Mouse (Mus musculus): ENCODE results near the gene Slc22a18. TPM values are rescaled to one million over a fixed set of nuclear protein-coding genes. Genes with fewer than 3 reads are reported as not detected.

The Slc22a18 gene
- polyA plus RNA-seq, 1 experiment from 2014 or later: 0.14 TPM

DNA sequence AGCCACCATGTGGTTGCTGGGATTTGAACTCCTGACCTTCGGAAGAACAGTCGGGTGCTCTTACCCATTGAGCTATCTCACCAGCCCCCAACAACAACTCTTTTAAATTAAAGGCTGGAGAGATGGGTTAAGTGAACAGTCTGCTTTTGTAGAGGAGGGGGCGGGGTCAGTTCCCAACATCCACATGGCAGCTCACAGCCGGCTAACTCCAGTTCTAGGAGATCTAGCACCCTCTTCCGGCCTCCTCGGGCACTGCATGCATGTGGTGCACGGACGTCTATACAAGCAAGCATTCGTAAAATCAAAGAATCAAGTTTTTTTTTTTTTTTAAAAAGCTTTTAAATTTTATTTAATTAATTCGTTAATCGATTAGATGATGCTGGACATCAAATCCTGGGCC is 32.3 kb downstream of the Slc22a18 start:
- no peak overlapping the region for H3K4me3 ChIP-seq (ENCODE audit: low read depth, low read length)
- ATAC-seq (ENCODE audit: low FRiP score): no peak
- H3K36me3 ChIP-seq (ENCODE audit: control insufficient read depth, insufficient read depth, low read length): no peaks in the 10 kb centered on the region
- DNase-seq (ENCODE audit: low spot score): peak; percentile 76
- peaks cover 37% of the 10 kb centered on the region for H3K27me3 ChIP-seq (ENCODE audit: control insufficient read depth, insufficient read depth, low read length)
- no peak overlapping the region for H3K9ac ChIP-seq (ENCODE audit: low read depth, low read length)
- H3K4me2 ChIP-seq (replicated peaks; ENCODE audit: low read depth, low read length): no peak overlapping the region
- WGBS: 25% methylated on average over 11 of the region's 11 CpGs
- no peaks in the 10 kb centered on the region for H3K9me3 ChIP-seq (ENCODE audit: control insufficient read depth, low read length)
- no peak overlapping the region for H3K27ac ChIP-seq (ENCODE audit: low read depth, low read length)
- H3K4me1 ChIP-seq (replicated peaks; ENCODE audit: control insufficient read depth, insufficient read depth, low read length): no peaks in the 10 kb centered on the region

DNA sequence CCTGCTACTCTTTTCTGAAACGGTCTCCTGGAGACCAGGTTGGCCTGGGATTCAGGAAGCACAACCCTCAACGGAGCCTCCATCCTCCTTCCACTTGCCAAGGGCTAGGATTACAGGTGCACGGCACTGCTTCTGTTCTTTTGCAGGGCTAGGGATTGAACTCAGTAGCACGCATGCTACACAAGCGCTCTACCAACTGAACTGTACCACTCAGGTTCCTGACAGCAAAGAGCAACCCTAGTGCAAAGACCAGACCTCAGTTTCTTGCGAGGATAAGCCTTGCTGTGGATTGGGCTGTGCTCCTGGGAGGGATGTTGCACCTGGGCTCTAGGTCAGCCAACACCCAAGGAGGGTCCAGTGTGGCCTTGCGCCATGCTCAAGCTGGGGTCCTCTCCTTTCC is 32.7 kb downstream of the Slc22a18 start:
- Histone ChIP-seq H3K27me3 (ENCODE audit: control insufficient read depth, insufficient read depth, low read length) (peaks cover 33% of the 10 kb centered on the region), H3K4me3 (ENCODE audit: low read depth, low read length) (no peak overlapping the region), H3K36me3 (ENCODE audit: control insufficient read depth, insufficient read depth, low read length) (no peaks in the 10 kb centered on the region), H3K9ac (ENCODE audit: low read depth, low read length) (no peak overlapping the region), H3K9me3 (ENCODE audit: control insufficient read depth, low read length) (no peaks in the 10 kb centered on the region), H3K4me1 (replicated peaks; ENCODE audit: control insufficient read depth, insufficient read depth, low read length) (no peaks in the 10 kb centered on the region), H3K4me2 (replicated peaks; ENCODE audit: low read depth, low read length) (no peak overlapping the region), H3K27ac (ENCODE audit: low read depth, low read length) (no peak overlapping the region)
- ATAC-seq (ENCODE audit: low FRiP score): no peak
- no peak for DNase-seq (ENCODE audit: low spot score)
- WGBS: 65% methylated on average over 7 of the region's 7 CpGs

DNA sequence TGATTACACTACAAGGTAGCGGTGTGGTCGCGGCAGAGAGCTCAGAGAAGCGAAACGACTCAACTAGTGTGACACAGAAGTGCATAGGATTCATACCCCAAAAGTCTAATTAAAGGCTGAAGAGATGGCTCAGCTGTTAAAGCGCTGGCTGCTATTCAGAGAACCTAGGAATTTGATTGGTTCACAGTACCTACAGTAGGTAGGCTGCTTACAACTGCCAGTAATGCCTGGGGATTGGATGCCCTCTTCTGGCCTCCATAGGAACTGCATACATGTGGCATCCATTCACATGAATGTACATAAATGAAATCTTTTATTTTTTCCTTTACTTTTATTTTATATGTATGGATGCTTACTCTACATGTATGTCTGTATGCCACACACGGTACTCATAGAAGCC is 33.1 kb downstream of the Slc22a18 start:
- no peak overlapping the region for H3K27ac ChIP-seq (ENCODE audit: low read depth, low read length)
- H3K4me1 ChIP-seq (replicated peaks; ENCODE audit: control insufficient read depth, insufficient read depth, low read length): no peaks in the 10 kb centered on the region
- ATAC-seq (ENCODE audit: low FRiP score) (no peak), DNase-seq (ENCODE audit: low spot score) (peak; percentile 69)
- H3K9ac ChIP-seq (ENCODE audit: low read depth, low read length): no peak overlapping the region
- H3K9me3 ChIP-seq (ENCODE audit: control insufficient read depth, low read length): no peaks in the 10 kb centered on the region
- 32% methylated on average over 7 of the region's 7 CpGs for WGBS
- no peak overlapping the region for H3K4me2 ChIP-seq (replicated peaks; ENCODE audit: low read depth, low read length)
- H3K36me3 ChIP-seq (ENCODE audit: control insufficient read depth, insufficient read depth, low read length): no peaks in the 10 kb centered on the region
- peaks cover 29% of the 10 kb centered on the region for H3K27me3 ChIP-seq (ENCODE audit: control insufficient read depth, insufficient read depth, low read length)
- no peak overlapping the region for H3K4me3 ChIP-seq (ENCODE audit: low read depth, low read length)

DNA sequence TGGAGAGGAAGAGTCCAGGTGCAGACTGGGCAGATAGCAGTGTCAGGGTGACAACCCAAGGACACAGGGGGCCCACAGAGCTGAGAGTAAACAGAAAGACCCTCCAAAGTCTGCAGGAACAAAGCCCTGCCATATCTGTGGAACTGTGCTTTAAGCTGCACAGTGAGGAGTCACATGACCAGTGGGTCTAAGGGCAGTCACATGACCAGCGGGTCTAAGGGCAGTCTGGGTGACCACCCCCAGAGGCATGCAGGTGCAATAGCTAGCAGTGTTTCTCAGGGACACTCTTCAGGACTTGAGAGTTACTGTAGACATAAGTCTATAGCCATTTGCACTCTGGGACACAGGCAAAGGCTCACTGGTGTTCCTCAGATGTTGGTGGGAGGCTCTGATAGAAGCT is 36.0 kb downstream of the Slc22a18 start:
- H3K4me2 ChIP-seq (replicated peaks; ENCODE audit: low read depth, low read length): no peak overlapping the region
- H3K4me3 ChIP-seq (ENCODE audit: low read depth, low read length): no peak overlapping the region
- 67% methylated on average over 1 of the region's 1 CpGs for WGBS
- H3K9me3 ChIP-seq (ENCODE audit: control insufficient read depth, low read length): no peaks in the 10 kb centered on the region
- H3K27ac ChIP-seq (ENCODE audit: low read depth, low read length): no peak overlapping the region
- DNase-seq (ENCODE audit: low spot score) (no peak), ATAC-seq (ENCODE audit: low FRiP score) (no peak)
- no peak overlapping the region for H3K9ac ChIP-seq (ENCODE audit: low read depth, low read length)
- H3K27me3 ChIP-seq (ENCODE audit: control insufficient read depth, insufficient read depth, low read length): peaks cover 5% of the 10 kb centered on the region
- H3K4me1 ChIP-seq (replicated peaks; ENCODE audit: control insufficient read depth, insufficient read depth, low read length): no peaks in the 10 kb centered on the region
- peaks cover 9% of the 10 kb centered on the region for H3K36me3 ChIP-seq (ENCODE audit: control insufficient read depth, insufficient read depth, low read length)

DNA sequence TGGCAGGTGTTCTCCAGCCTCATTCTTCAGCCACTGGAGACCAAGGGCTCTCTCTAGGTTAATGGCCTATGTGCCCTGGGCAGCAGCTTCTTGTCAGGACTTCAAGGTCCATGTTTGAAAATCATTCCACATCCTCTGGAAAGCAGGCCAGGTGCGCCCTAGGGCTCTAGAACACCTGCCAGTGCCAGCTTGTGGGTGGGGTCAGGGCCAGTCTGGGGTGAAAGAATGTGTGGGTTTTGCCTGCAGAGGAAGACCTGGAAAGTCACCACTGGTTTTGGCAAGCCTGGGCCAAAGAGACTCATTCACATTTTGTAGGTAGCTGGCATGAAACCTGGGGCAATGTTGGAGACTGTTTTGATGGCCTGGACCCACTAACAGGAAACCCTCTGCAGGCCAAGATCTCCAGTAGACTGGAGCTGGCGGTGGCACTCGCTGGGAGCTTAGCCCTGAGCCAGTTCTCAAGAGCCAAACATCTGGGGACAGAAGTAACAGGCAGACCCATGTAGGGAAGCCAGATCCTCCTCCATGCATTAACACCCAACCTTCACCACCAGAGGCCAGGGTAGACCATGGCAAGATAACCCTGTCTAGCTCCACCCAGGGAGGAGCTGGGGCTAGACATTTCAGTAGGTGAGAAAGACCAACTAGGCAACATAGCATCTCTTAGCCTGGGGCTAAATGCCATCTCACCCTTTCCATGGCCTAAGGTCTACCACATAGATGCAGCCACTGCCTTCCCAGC is 37.2 kb downstream of the Slc22a18 start:
- ATAC-seq (ENCODE audit: low FRiP score) (no peak), DNase-seq (ENCODE audit: low spot score) (no peak)
- no peaks in the 10 kb centered on the region for H3K9me3 ChIP-seq (ENCODE audit: control insufficient read depth, low read length)
- no peaks in the 10 kb centered on the region for H3K27me3 ChIP-seq (ENCODE audit: control insufficient read depth, insufficient read depth, low read length)
- no peak overlapping the region for H3K9ac ChIP-seq (ENCODE audit: low read depth, low read length)
- no peak overlapping the region for H3K27ac ChIP-seq (ENCODE audit: low read depth, low read length)
- H3K4me1 ChIP-seq (replicated peaks; ENCODE audit: control insufficient read depth, insufficient read depth, low read length): no peaks in the 10 kb centered on the region
- H3K4me2 ChIP-seq (replicated peaks; ENCODE audit: low read depth, low read length): no peak overlapping the region
- H3K36me3 ChIP-seq (ENCODE audit: control insufficient read depth, insufficient read depth, low read length): peaks cover 11% of the 10 kb centered on the region
- WGBS: 92% methylated on average over 3 of the region's 3 CpGs
- H3K4me3 ChIP-seq (ENCODE audit: low read depth, low read length): no peak overlapping the region

DNA sequence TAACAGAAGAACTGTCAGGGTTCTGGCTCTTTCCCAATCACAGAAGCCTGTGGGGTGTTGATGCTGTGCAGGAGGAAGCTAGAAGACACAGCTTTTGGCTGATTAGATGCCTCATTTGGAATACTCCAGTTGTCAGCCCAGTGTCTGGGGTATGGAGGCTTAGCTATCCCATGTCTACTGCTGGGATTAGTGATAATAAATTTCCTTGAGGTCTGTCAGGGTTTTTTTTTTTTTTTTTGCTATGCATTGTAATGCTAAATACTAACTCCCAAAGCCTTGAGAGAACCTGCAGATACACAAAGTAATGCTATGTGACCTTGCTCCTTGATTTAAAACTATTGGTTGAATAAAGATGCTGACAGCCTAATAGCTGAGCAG is 37.8 kb downstream of the Slc22a18 start:
- DNase-seq (ENCODE audit: low spot score): no peak
- no peaks in the 10 kb centered on the region for H3K27me3 ChIP-seq (ENCODE audit: control insufficient read depth, insufficient read depth, low read length)
- H3K4me3 ChIP-seq (ENCODE audit: low read depth, low read length): no peak overlapping the region
- H3K9ac ChIP-seq (ENCODE audit: low read depth, low read length): no peak overlapping the region
- H3K27ac ChIP-seq (ENCODE audit: low read depth, low read length): no peak overlapping the region
- peaks cover 11% of the 10 kb centered on the region for H3K36me3 ChIP-seq (ENCODE audit: control insufficient read depth, insufficient read depth, low read length)
- H3K4me2 ChIP-seq (replicated peaks; ENCODE audit: low read depth, low read length): no peak overlapping the region
- no peaks in the 10 kb centered on the region for H3K4me1 ChIP-seq (replicated peaks; ENCODE audit: control insufficient read depth, insufficient read depth, low read length)
- H3K9me3 ChIP-seq (ENCODE audit: control insufficient read depth, low read length): no peaks in the 10 kb centered on the region
- ATAC-seq (ENCODE audit: low FRiP score): no peak

DNA sequence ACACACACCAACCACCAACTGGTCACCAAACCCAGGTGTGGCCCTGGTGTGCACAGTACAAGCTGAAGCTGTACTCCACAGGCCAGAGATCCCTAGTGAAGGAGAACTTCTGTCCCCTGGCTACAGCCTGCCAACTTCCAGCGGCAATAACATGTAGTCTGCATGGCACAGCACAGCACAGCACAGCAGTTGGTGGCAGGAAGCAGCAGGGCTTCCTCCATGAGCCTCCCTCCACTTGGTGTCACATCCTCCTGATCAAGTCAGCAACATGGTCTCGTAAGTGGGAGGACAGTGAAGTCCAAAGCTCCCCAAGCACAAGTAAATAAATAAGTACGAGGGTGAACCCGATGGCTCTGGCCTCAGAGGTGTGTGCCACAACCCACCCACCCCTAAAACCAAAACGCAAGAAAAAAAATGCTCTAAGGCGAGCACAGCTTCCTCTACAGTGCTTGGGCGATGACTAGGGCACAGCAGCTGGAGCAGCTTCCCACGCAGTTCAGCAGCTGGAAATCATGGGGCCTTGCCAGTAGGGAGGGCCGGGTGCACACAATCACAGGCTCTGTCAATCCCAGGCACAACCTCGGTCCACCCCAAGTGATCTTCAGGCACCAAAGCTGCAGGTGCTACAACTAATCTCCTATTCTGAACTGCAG is 40.4 kb downstream of the Slc22a18 start:
- no peaks in the 10 kb centered on the region for H3K9me3 ChIP-seq (ENCODE audit: control insufficient read depth, low read length)

DNA sequence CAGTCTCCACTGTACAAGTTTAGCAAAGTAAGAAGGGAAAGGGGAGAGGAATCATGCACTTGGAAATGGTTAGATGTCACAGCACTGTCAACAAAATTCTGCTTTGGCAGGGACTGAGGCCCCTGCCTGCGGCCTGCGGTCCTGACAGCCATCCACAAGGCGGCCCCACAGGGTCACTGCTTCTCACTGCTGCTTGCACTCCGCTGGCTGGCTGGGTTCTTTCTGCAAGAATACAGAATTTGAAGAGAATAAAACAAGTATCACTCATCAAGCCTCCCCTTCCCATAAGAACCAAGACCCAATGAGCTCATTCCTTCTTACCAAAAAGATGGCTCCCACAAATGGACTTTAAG is 40.9 kb downstream of the Slc22a18 start:
- Histone ChIP-seq H3K27ac (ENCODE audit: low read depth, low read length) (no peak overlapping the region), H3K4me3 (ENCODE audit: low read depth, low read length) (no peak overlapping the region), H3K9me3 (ENCODE audit: control insufficient read depth, low read length) (no peaks in the 10 kb centered on the region), H3K4me2 (replicated peaks; ENCODE audit: low read depth, low read length) (no peak overlapping the region), H3K36me3 (ENCODE audit: control insufficient read depth, insufficient read depth, low read length) (peaks cover 20% of the 10 kb centered on the region), H3K27me3 (ENCODE audit: control insufficient read depth, insufficient read depth, low read length) (no peaks in the 10 kb centered on the region), H3K9ac (ENCODE audit: low read depth, low read length) (no peak overlapping the region), H3K4me1 (replicated peaks; ENCODE audit: control insufficient read depth, insufficient read depth, low read length) (no peaks in the 10 kb centered on the region)
- no peak for DNase-seq (ENCODE audit: low spot score)
- WGBS: 97% methylated on average over 4 of the region's 4 CpGs
- ATAC-seq (ENCODE audit: low FRiP score): no peak

More for the DNA sequence above, 40.4 kb downstream of the Slc22a18 start:
- no peaks in the 10 kb centered on the region for H3K27me3 ChIP-seq (ENCODE audit: control insufficient read depth, insufficient read depth, low read length)
- H3K36me3 ChIP-seq (ENCODE audit: control insufficient read depth, insufficient read depth, low read length): peaks cover 19% of the 10 kb centered on the region
- H3K4me1 ChIP-seq (replicated peaks; ENCODE audit: control insufficient read depth, insufficient read depth, low read length): no peaks in the 10 kb centered on the region
- H3K9ac ChIP-seq (ENCODE audit: low read depth, low read length): no peak overlapping the region
- no peak for DNase-seq (ENCODE audit: low spot score)
- no peak for ATAC-seq (ENCODE audit: low FRiP score)
- 95% methylated on average over 10 of the region's 10 CpGs for WGBS
- no peak overlapping the region for H3K4me3 ChIP-seq (ENCODE audit: low read depth, low read length)
- H3K4me2 ChIP-seq (replicated peaks; ENCODE audit: low read depth, low read length): no peak overlapping the region
- H3K27ac ChIP-seq (ENCODE audit: low read depth, low read length): no peak overlapping the region

DNA sequence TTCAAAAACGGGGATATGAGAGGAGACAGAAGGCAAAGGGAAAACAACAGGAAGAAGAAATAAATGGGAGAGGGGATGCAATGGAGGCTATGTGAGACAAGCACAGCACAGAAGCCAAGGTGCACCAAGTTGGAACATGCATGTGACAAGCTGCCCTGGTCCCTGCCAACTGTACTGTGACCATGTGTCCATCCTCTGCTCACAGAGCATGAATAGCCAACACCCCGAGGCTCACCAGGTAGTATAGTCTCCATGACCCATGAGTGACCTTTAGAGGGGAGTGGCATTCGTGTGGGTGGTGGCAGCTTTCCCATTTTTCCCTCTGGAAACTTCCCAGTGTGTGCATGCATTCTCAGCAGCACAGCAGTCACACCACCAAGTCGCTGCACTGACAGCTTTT is 45.8 kb downstream of the Slc22a18 start:
- Histone ChIP-seq H3K4me3 (ENCODE audit: low read depth, low read length) (no peak overlapping the region), H3K36me3 (ENCODE audit: control insufficient read depth, insufficient read depth, low read length) (peaks cover 31% of the 10 kb centered on the region), H3K27ac (ENCODE audit: low read depth, low read length) (no peak overlapping the region), H3K9ac (ENCODE audit: low read depth, low read length) (no peak overlapping the region), H3K4me1 (replicated peaks; ENCODE audit: control insufficient read depth, insufficient read depth, low read length) (no peaks in the 10 kb centered on the region), H3K27me3 (ENCODE audit: control insufficient read depth, insufficient read depth, low read length) (no peaks in the 10 kb centered on the region), H3K4me2 (replicated peaks; ENCODE audit: low read depth, low read length) (no peak overlapping the region), H3K9me3 (ENCODE audit: control insufficient read depth, low read length) (no peaks in the 10 kb centered on the region)
- DNase-seq (ENCODE audit: low spot score): no peak
- WGBS: 79% methylated on average over 4 of the region's 4 CpGs
- ATAC-seq (ENCODE audit: low FRiP score): no peak
